In the genomic region with DNA sequence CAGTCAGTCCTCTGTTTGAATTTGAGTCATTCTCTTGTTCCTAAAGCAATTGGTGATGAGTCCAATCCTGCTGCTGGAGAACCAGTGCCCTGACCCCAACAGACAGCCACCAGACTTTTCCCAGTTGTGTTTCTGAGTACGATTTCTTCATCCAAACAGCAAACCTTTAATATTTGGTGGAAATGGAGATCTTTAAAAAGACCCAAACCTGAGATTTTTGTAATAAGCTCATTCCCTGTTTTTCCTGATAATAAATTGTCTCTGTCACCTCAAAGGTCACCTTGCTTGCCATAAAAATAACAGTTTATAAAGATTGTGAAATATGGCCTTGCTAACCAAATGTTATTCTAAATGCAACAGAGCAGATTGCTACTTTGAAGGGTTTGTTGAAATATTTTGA, we compare ENCODE assay signal across 8 mouse cellular contexts.
"Had no signal": no experiment of that assay in that cellular context is flagged by ENCODE, and none has a peak within 500 bp of the region (broad histone marks: within the 10 kb centered on the region; RNA-seq: fewer than 3 reads in every experiment).

No protein-coding gene starts in this region.

- H3K4me3 ChIP-seq: midbrain, embryonic 13.5 days had no signal

- H3K9ac ChIP-seq: liver, embryonic 14.5 days; midbrain, embryonic 13.5 days had no signal

- H3K36me3 ChIP-seq: midbrain, embryonic 13.5 days had no signal

- ATAC-seq: inflammation-experienced regulatory T-cells, adult 6 months; intestine, postnatal 0 days; midbrain, embryonic 13.5 days had no signal

- DNase-seq: liver; lung, adult 2 months; right cerebral cortex, postnatal 25 days; thymus, postnatal 36 days had no signal

- H3K27me3 ChIP-seq: midbrain, embryonic 13.5 days had no signal

- H3K27ac ChIP-seq: liver, embryonic 14.5 days; midbrain, embryonic 13.5 days had no signal

- H3K9me3 ChIP-seq: midbrain, embryonic 13.5 days had no signal

- H3K4me2 ChIP-seq: midbrain, embryonic 13.5 days had no signal
